Mouse (Mus musculus): ENCODE measurements at regions not wholly inside any gene's neighbourhood (a gene's known extent, or its start where the extent isn't known, plus 50 kb on each side); places are given as distances from the start of the nearest gene placed in this dataset.
"Not testable (repeated sequence)": the region's sequence is repeated elsewhere in the genome, so short reads cannot be mapped to it uniquely, and the experiment has no call there.

GRCm38 (mm10) chr16:29909923-29910465 is 154.2 kb upstream of the Hes1 start:
- no peak for ATAC-seq (replicated peaks; ENCODE audit: extremely low read depth, insufficient read depth, low FRiP score)
- no peak overlapping the region for H3K4me3 ChIP-seq (ENCODE audit: low read length)
- no peaks in the 10 kb centered on the region for H3K4me1 ChIP-seq (ENCODE audit: control insufficient read depth, insufficient read depth, low read length)
- no peak overlapping the region for H3K4me2 ChIP-seq (ENCODE audit: low read depth, low read length)
- H3K9ac ChIP-seq (ENCODE audit: low read length): no peak overlapping the region
- H3K27me3 ChIP-seq (ENCODE audit: control insufficient read depth, insufficient read depth, low read length): no peaks in the 10 kb centered on the region
- H3K27ac ChIP-seq (ENCODE audit: low read length): no peak overlapping the region
- peaks cover 5% of the 10 kb centered on the region for H3K9me3 ChIP-seq (replicated peaks; ENCODE audit: control insufficient read depth, low read length)
- H3K36me3 ChIP-seq (ENCODE audit: control insufficient read depth, insufficient read depth): peaks cover 3% of the 10 kb centered on the region; the same call in 1 of the 2 replicates
- WGBS: 60% methylated on average over 5 of the region's 5 CpGs

- Histone ChIP-seq H3K36me3 (ENCODE audit: control insufficient read depth, insufficient read depth) (peaks cover 3% of the 10 kb centered on the region; the same call in 1 of the 2 replicates), H3K27ac (ENCODE audit: low read length) (no peak overlapping the region; the same call in 1 of the 2 replicates), H3K9me3 (replicated peaks; ENCODE audit: control insufficient read depth, low read length) (peaks cover 5% of the 10 kb centered on the region), H3K4me2 (ENCODE audit: low read depth, low read length) (no peak overlapping the region), H3K27me3 (ENCODE audit: control insufficient read depth, insufficient read depth, low read length) (no peaks in the 10 kb centered on the region), H3K9ac (ENCODE audit: low read length) (no peak overlapping the region), H3K4me3 (ENCODE audit: low read length) (no peak overlapping the region), H3K4me1 (ENCODE audit: control insufficient read depth, insufficient read depth, low read length) (no peaks in the 10 kb centered on the region)
- peak; percentile 60 for ATAC-seq (replicated peaks; ENCODE audit: extremely low read depth, insufficient read depth, low FRiP score)
- WGBS: 53% methylated on average over 7 of the region's 7 CpGs
Observed at GRCm38 (mm10) chr16:29911164-29911571, 153.0 kb upstream of the Hes1 start.

GRCm38 (mm10) chr16:29913357-29914010 is 150.7 kb upstream of the Hes1 start:
- H3K27ac ChIP-seq (ENCODE audit: low read length): no peak overlapping the region
- H3K36me3 ChIP-seq (ENCODE audit: control insufficient read depth, insufficient read depth): peaks cover 3% of the 10 kb centered on the region; the same call in 1 of the 2 replicates
- H3K4me2 ChIP-seq (ENCODE audit: low read depth, low read length): no peak overlapping the region
- H3K4me1 ChIP-seq (ENCODE audit: control insufficient read depth, insufficient read depth, low read length): no peaks in the 10 kb centered on the region
- WGBS: 65% methylated on average over 8 of the region's 8 CpGs
- no peaks in the 10 kb centered on the region for H3K27me3 ChIP-seq (ENCODE audit: control insufficient read depth, insufficient read depth, low read length)
- ATAC-seq (replicated peaks; ENCODE audit: extremely low read depth, insufficient read depth, low FRiP score): no peak
- H3K4me3 ChIP-seq (ENCODE audit: low read length): no peak overlapping the region
- H3K9me3 ChIP-seq (replicated peaks; ENCODE audit: control insufficient read depth, low read length): peaks cover 5% of the 10 kb centered on the region
- H3K9ac ChIP-seq (ENCODE audit: low read length): no peak overlapping the region

- ATAC-seq (replicated peaks; ENCODE audit: extremely low read depth, insufficient read depth, low FRiP score): no peak
- H3K36me3 ChIP-seq (ENCODE audit: control insufficient read depth, insufficient read depth): peaks cover 3% of the 10 kb centered on the region; the same call in 1 of the 2 replicates
- 61% methylated on average over 11 of the region's 11 CpGs for WGBS
- no peak overlapping the region for H3K9ac ChIP-seq (ENCODE audit: low read length)
- peaks cover 5% of the 10 kb centered on the region for H3K9me3 ChIP-seq (replicated peaks; ENCODE audit: control insufficient read depth, low read length)
- H3K27ac ChIP-seq (ENCODE audit: low read length): no peak overlapping the region
- H3K4me2 ChIP-seq (ENCODE audit: low read depth, low read length): no peak overlapping the region
- no peaks in the 10 kb centered on the region for H3K4me1 ChIP-seq (ENCODE audit: control insufficient read depth, insufficient read depth, low read length)
- H3K4me3 ChIP-seq (ENCODE audit: low read length): no peak overlapping the region
- no peaks in the 10 kb centered on the region for H3K27me3 ChIP-seq (ENCODE audit: control insufficient read depth, insufficient read depth, low read length)
Observed at GRCm38 (mm10) chr16:29915346-29915745, 148.8 kb upstream of the Hes1 start.

GRCm38 (mm10) chr16:29917989-29918388 is 146.2 kb upstream of the Hes1 start:
- Histone ChIP-seq H3K27ac (ENCODE audit: low read length) (no peak overlapping the region), H3K27me3 (ENCODE audit: control insufficient read depth, insufficient read depth, low read length) (no peaks in the 10 kb centered on the region)

GRCm38 (mm10) chr16:29918396-29918795 is 145.8 kb upstream of the Hes1 start:
- Histone ChIP-seq H3K4me2 (ENCODE audit: low read depth, low read length) (no peak overlapping the region), H3K4me1 (ENCODE audit: control insufficient read depth, insufficient read depth, low read length) (0 out of 2 replicates have a peak, but pooled peaks cover 2% of the 10 kb centered on the region), H3K27ac (ENCODE audit: low read length) (no peak overlapping the region), H3K36me3 (ENCODE audit: control insufficient read depth, insufficient read depth) (no peaks in the 10 kb centered on the region), H3K9me3 (replicated peaks; ENCODE audit: control insufficient read depth, low read length) (no peaks in the 10 kb centered on the region), H3K4me3 (ENCODE audit: low read length) (no peak overlapping the region), H3K27me3 (ENCODE audit: control insufficient read depth, insufficient read depth, low read length) (no peaks in the 10 kb centered on the region), H3K9ac (ENCODE audit: low read length) (no peak overlapping the region)
- no peak for ATAC-seq (replicated peaks; ENCODE audit: extremely low read depth, insufficient read depth, low FRiP score)
- 82% methylated on average over 6 of the region's 6 CpGs for WGBS

More at GRCm38 (mm10) chr16:29917989-29918388, 146.2 kb upstream of the Hes1 start:
- 65% methylated on average over 3 of the region's 3 CpGs for WGBS
- Histone ChIP-seq H3K36me3 (ENCODE audit: control insufficient read depth, insufficient read depth) (no peaks in the 10 kb centered on the region), H3K9me3 (replicated peaks; ENCODE audit: control insufficient read depth, low read length) (no peaks in the 10 kb centered on the region), H3K4me3 (ENCODE audit: low read length) (no peak overlapping the region), H3K4me2 (ENCODE audit: low read depth, low read length) (no peak overlapping the region), H3K4me1 (ENCODE audit: control insufficient read depth, insufficient read depth, low read length) (0 out of 2 replicates have a peak, but pooled peaks cover 2% of the 10 kb centered on the region), H3K9ac (ENCODE audit: low read length) (no peak overlapping the region)
- ATAC-seq (replicated peaks; ENCODE audit: extremely low read depth, insufficient read depth, low FRiP score): no peak

- H3K9me3 ChIP-seq (replicated peaks; ENCODE audit: control insufficient read depth, low read length): 0 out of 2 replicates have a peak, but pooled peaks cover 2% of the 10 kb centered on the region
- no peaks in the 10 kb centered on the region for H3K27me3 ChIP-seq (ENCODE audit: control insufficient read depth, insufficient read depth, low read length)
- ATAC-seq (replicated peaks; ENCODE audit: extremely low read depth, insufficient read depth, low FRiP score): no peak
- H3K27ac ChIP-seq (ENCODE audit: low read length): no peak overlapping the region
- no peak overlapping the region for H3K4me2 ChIP-seq (ENCODE audit: low read depth, low read length)
- H3K4me3 ChIP-seq (ENCODE audit: low read length): no peak overlapping the region
- no peak overlapping the region for H3K9ac ChIP-seq (ENCODE audit: low read length)
- 0 out of 2 replicates have a peak, but pooled peaks cover 2% of the 10 kb centered on the region for H3K4me1 ChIP-seq (ENCODE audit: control insufficient read depth, insufficient read depth, low read length)
- no peaks in the 10 kb centered on the region for H3K36me3 ChIP-seq (ENCODE audit: control insufficient read depth, insufficient read depth)
- 71% methylated on average over 5 of the region's 5 CpGs for WGBS
Observed at GRCm38 (mm10) chr16:29920940-29921339, 143.2 kb upstream of the Hes1 start.

- Histone ChIP-seq H3K27me3 (ENCODE audit: control insufficient read depth, insufficient read depth, low read length) (no peaks in the 10 kb centered on the region), H3K27ac (ENCODE audit: low read length) (no peak overlapping the region), H3K4me2 (ENCODE audit: low read depth, low read length) (no peak overlapping the region), H3K9ac (ENCODE audit: low read length) (no peak overlapping the region), H3K9me3 (replicated peaks; ENCODE audit: control insufficient read depth, low read length) (0 out of 2 replicates have a peak, but pooled peaks cover 2% of the 10 kb centered on the region), H3K4me1 (ENCODE audit: control insufficient read depth, insufficient read depth, low read length) (0 out of 2 replicates have a peak, but pooled peaks cover 2% of the 10 kb centered on the region), H3K36me3 (ENCODE audit: control insufficient read depth, insufficient read depth) (no peaks in the 10 kb centered on the region), H3K4me3 (ENCODE audit: low read length) (no peak overlapping the region)
- WGBS: 42% methylated on average over 3 of the region's 3 CpGs
- ATAC-seq (replicated peaks; ENCODE audit: extremely low read depth, insufficient read depth, low FRiP score): no peak
Observed at GRCm38 (mm10) chr16:29921385-29921784, 142.8 kb upstream of the Hes1 start.

- H3K9ac ChIP-seq (ENCODE audit: low read length); H3K4me2 ChIP-seq (ENCODE audit: low read depth, low read length); H3K27ac ChIP-seq (ENCODE audit: low read length); ATAC-seq (replicated peaks; ENCODE audit: extremely low read depth, insufficient read depth, low FRiP score); H3K9me3 ChIP-seq (replicated peaks; ENCODE audit: control insufficient read depth, low read length); H3K4me3 ChIP-seq (ENCODE audit: low read length); H3K27me3 ChIP-seq (ENCODE audit: control insufficient read depth, insufficient read depth, low read length); H3K36me3 ChIP-seq (ENCODE audit: control insufficient read depth, insufficient read depth); H3K4me1 ChIP-seq (ENCODE audit: control insufficient read depth, insufficient read depth, low read length): not testable (repeated sequence)
- WGBS: 89% methylated on average over 11 of the region's 11 CpGs
Observed at GRCm38 (mm10) chr16:29927276-29927675, 136.9 kb upstream of the Hes1 start.

Data from heart, embryonic 16.5 days (tissue).